Mouse (Mus musculus) intestine, postnatal 0 days (tissue): ENCODE measurements around the gene Ube2d3. TPM values are rescaled to one million over a fixed set of nuclear protein-coding genes. Genes with fewer than 3 reads are reported as not detected.

Experiments used
- ATAC-seq: fragments of 200-750 bp; cut with Nextera tagmentation; 2 replicates; pipeline ENCODE4 v1.8.0; 2017; ENCODE audit warnings: mild to moderate bottlenecking, moderate TSS enrichment, moderate library complexity
- H3K27ac ChIP-seq: fragments of 300-500 bp; sonication (generic); 2 replicates; pipeline ENCODE4 v1.5.1; 2014; ENCODE audit warnings: mild to moderate bottlenecking, low read depth, low read length, moderate library complexity
- H3K27me3 ChIP-seq: fragments of 300-500 bp; sonication (generic); replicated peaks from 2 replicates; pipeline ENCODE4 v1.6.1; 2014; ENCODE audit warnings: low read length, mixed read lengths; ENCODE audit not compliant: control insufficient read depth, insufficient read depth
- H3K36me3 ChIP-seq: fragments of 300-500 bp; sonication (generic); 2 replicates; pipeline ENCODE4 v1.6.1; 2014; ENCODE audit warnings: mild to moderate bottlenecking, moderate library complexity; ENCODE audit not compliant: control insufficient read depth, insufficient read depth
- H3K4me1 ChIP-seq: fragments of 300-500 bp; sonication (generic); replicated peaks from 2 replicates; pipeline ENCODE4 v1.6.1; 2014; ENCODE audit warnings: antibody characterized with exemption, low read length, mixed read lengths; ENCODE audit not compliant: control insufficient read depth, insufficient read depth
- H3K4me2 ChIP-seq: fragments of 300-500 bp; sonication (generic); replicated peaks from 2 replicates; pipeline ENCODE4 v1.6.1; 2014; ENCODE audit warnings: low read depth, mild to moderate bottlenecking, moderate library complexity
- H3K4me3 ChIP-seq: fragments of 300-500 bp; sonication (generic); 2 replicates; pipeline ENCODE4 v1.5.1; 2014; ENCODE audit warnings: low read depth, low read length
- H3K9ac ChIP-seq: fragments of 300-500 bp; sonication (generic); 2 replicates; pipeline ENCODE4 v1.6.1; 2014; ENCODE audit warnings: mild to moderate bottlenecking, low read depth, low read length
- H3K9me3 ChIP-seq: fragments of 300-500 bp; sonication (generic); 2 replicates; pipeline ENCODE4 v1.6.1; 2016; ENCODE audit warnings: mixed run types; ENCODE audit not compliant: control insufficient read depth
- CTCF ChIP-seq: sonication (generic); IDR thresholded peaks from 2 replicates; pipeline ENCODE4 v1.5.1; 2016; ENCODE audit warnings: low read depth, mild to moderate bottlenecking, control low read depth, antibody characterized with exemption, moderate library complexity
- WGBS: fragments of 180-500 bp; shearing (Covaris S2); extraction: QIAGEN DNeasy Blood & Tissue Kit; methylation state at CpG from one replicate; pipeline ENCODE4 v1.1.7; 2014; 5-methylcytosine and 5-hydroxymethylcytosine counted together
- polyA plus RNA-seq: library from polyadenylated mRNA; unstranded; fragments of >200 nt; fragmentation: Nextera tagmentation; extraction: Ambion mirVana; gene quantifications from 2 replicates; pipeline ENCODE4 v1.2.1, GENCODE M21; 2015

Ube2d3 gene
- polyA plus RNA-seq, 1 experiment from 2014 or later, result 404 TPM

DNA sequence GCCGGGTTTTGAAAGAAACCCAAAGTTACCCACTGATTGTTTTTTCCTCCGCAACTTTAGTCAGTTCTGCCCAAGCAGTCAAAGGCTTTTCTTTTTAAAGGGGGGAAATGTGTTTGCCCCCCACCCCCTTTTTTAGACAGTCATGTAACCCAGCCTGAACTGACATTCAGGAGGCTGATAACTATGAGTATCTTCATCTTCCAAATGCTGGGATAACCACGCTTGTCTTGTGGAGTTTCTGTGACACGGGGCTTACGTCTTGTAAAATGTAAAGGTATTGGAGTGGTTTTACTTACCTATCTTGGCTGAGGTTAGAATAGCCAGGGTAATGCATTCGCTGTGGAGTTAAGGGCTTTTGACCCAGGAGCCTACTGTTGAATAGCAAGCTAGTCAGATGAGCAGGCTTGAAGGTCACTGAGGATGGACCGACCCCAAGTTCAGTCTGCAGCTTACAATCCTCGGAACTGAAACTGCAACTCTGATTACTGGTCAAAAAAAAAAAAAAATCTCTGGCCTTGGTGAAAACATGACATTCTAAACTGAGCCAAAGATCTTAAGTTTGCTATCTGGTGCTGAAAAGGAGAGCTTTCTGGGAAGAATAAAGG, 14.2 kb upstream of the Ube2d3 start, which contains the start of gene Cisd2:
Gene Cisd2, minus strand, starts transcription at position 318 of the 605 bp plus-strand sequence.
- no peaks in the 10 kb centered on the region for H3K27me3 ChIP-seq
- ATAC-seq, result peak; percentile 19; the same call in 1 of the 2 replicates
- WGBS, result under 1% methylated on average over 8 of the region's 8 CpGs
- H3K4me2 ChIP-seq, result peak within 1 kb of the TSS; percentile 80
- H3K27ac ChIP-seq, result peak within 1 kb of the TSS; percentile 94
- H3K4me1 ChIP-seq, result no peaks in the 10 kb centered on the region
- TF ChIP-seq CTCF, result no peak
- H3K9ac ChIP-seq, result peak within 1 kb of the TSS; percentile 73
- H3K36me3 ChIP-seq, result 0 out of 2 replicates have a peak, but pooled peaks cover 3% of the 10 kb centered on the region
- H3K4me3 ChIP-seq, result peak within 1 kb of the TSS; percentile 86
- H3K9me3 ChIP-seq, result no peaks in the 10 kb centered on the region

DNA sequence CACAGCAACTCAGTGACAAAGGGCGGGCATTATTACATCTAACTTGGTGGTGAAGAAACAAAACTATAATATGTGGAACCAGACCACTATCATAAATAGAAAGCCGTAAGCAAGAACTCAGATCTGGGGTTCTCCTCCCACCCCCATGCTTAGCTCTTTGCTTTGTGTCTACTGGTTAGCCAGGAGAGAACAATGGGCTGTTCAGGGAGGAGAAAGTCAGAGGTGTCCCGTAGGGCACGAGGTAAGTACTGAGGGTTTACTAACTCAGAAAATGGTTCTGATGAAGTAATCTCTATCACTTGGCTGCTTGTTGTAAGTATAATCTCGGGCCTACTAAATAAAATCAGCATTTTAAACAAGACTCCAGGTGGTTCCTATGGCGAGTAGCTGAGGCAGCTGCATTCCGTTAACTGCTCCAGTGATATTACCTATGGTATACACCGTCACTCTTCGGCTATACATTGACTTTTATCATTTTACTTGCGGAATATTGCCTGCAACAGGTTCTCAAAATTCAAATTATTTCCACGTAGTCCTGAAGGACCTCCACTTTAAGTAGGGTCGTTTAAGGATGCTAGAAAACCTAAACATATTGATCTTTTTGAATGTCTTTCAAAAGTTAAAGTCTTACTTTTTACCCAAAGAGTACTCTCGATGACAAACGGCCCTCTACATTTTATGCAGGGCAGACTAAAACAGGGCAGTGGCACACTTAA, 890 bp upstream of the Ube2d3 start:
- H3K36me3 ChIP-seq, result no peaks in the 10 kb centered on the region
- peak overlapping the region; percentile 49 for H3K9ac ChIP-seq
- no peak for TF ChIP-seq CTCF
- H3K4me1 ChIP-seq, result no peaks in the 10 kb centered on the region
- peak overlapping the region; percentile 67 for H3K4me3 ChIP-seq
- peak overlapping the region; percentile 10 for H3K27ac ChIP-seq
- WGBS, result 40% methylated on average over 14 of the region's 14 CpGs
- ATAC-seq, result no peak
- H3K4me2 ChIP-seq, result peak overlapping the region; percentile 64
- no peaks in the 10 kb centered on the region for H3K27me3 ChIP-seq
- no peaks in the 10 kb centered on the region for H3K9me3 ChIP-seq

DNA sequence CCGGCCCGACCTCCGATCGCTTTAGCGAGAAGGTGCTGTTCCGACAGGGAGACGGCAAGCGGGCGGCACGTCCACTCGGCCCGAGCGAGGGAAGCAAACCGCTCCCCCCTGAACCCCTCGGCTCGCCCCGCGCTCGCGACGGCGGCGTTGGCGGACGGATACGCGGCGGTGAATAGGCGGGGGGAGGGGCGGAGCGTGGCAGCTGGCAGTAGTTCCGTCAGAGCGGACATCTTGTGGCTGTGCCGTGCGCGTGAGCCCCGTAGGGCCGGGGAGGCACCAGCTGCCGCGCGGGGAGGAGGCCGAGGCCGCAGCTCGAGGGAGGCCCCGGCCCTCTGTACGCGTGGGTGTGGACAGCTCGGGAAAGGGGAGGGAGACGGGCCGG, 573 bp downstream of the Ube2d3 start:
- under 1% methylated on average over 49 of the region's 50 CpGs for WGBS
- peak overlapping the region; percentile 66 for H3K4me2 ChIP-seq
- H3K4me1 ChIP-seq, result peaks cover 5% of the 10 kb centered on the region; the same call in 1 of the 2 replicates
- ATAC-seq, result peak; percentile 74
- H3K9ac ChIP-seq, result peak overlapping the region; percentile 96
- H3K36me3 ChIP-seq, result no peaks in the 10 kb centered on the region
- no peak for TF ChIP-seq CTCF
- H3K4me3 ChIP-seq, result peak overlapping the region; percentile 67
- no peaks in the 10 kb centered on the region for H3K9me3 ChIP-seq
- peak overlapping the region; percentile 100 for H3K27ac ChIP-seq
- H3K27me3 ChIP-seq, result no peaks in the 10 kb centered on the region

DNA sequence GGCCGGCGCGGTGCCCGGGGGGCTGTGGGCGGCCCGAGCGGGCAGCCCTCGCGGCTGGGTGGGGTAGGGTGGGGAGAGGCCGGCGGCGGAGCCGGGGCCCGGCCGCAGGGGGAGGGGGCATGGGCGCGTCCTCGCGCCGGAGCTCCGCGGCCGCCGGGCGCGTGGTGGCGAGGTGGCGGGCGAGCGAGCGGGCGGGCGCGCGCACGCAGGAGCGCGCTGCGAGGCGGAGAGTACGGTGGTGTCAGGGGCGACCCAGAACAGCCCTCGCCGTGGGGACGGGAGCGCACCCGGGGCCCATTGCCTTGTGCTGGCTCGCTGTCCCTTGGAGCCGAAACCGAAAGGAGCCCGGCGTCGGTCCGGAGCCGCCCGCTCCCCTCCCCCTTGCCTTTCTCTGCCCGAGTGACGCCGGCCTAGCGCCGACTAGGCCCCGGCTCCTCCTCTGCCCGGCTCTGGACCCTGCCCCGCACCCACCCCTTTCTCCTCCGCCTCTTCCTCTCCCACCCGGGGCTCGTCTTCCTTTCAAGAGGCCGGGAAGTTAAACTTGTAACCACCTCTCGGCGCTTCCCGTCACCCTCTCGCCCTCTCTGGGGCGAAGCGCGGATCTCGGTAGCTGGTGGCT, 1.1 kb downstream of the Ube2d3 start:
- under 1% methylated on average over 53 of the region's 76 CpGs for WGBS
- H3K4me2 ChIP-seq, result peak overlapping the region; percentile 66
- peak overlapping the region; percentile 96 for H3K9ac ChIP-seq
- no peaks in the 10 kb centered on the region for H3K27me3 ChIP-seq
- ATAC-seq, result peak; percentile 64
- TF ChIP-seq CTCF, result no peak
- H3K9me3 ChIP-seq, result no peaks in the 10 kb centered on the region
- H3K4me1 ChIP-seq, result peaks cover 5% of the 10 kb centered on the region; the same call in 1 of the 2 replicates
- H3K4me3 ChIP-seq, result peak overlapping the region; percentile 67
- peak overlapping the region; percentile 100 for H3K27ac ChIP-seq
- H3K36me3 ChIP-seq, result no peaks in the 10 kb centered on the region

DNA sequence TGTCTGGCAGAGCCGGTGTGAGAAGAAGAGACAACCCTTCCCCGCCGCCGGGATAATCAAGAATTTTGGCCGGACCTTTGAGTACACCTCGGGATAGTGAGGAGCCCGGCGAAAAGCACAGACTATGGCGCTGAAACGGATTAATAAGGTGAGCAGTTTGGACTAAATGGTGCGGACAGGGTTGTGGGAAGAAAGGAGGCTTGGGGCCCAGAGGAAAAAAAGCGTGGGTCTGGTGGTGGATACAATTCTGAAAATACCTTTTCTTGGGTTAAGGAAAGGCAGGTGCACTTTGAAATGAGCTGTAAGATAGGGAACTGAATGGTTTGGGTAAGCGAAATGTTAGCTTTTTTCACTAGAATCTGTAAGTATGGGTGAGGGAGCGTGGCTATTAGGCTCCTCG, 1.7 kb downstream of the Ube2d3 start:
- H3K9me3 ChIP-seq, result no peaks in the 10 kb centered on the region
- H3K4me2 ChIP-seq, result peak overlapping the region; percentile 66
- H3K27me3 ChIP-seq, result no peaks in the 10 kb centered on the region
- TF ChIP-seq CTCF, result no peak
- peaks cover 6% of the 10 kb centered on the region for H3K4me1 ChIP-seq
- no peak for ATAC-seq
- H3K9ac ChIP-seq, result peak overlapping the region; percentile 96
- peak overlapping the region; percentile 67 for H3K4me3 ChIP-seq
- H3K27ac ChIP-seq, result peak overlapping the region; percentile 100
- H3K36me3 ChIP-seq, result no peaks in the 10 kb centered on the region
- WGBS, result 2% methylated on average over 15 of the region's 15 CpGs

DNA sequence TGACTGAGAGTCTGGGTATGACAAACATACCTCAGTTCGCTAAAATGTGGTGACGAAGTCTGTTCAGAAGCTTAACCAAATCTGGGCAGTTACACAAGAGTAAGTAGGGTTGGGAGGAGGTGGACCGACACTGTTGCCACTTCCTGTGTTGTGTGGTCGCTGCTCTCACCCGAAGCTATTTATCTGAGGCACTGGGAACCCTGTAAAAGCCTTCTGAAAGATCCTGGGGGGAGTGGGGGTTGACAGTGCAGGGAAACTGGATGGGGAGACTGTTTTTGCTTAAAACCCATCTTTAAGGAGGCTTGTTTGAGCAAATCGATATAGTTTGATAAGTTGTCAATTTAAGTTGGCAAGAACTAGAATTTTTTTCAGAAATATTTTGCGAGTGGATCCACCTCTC, 2.3 kb downstream of the Ube2d3 start:
- Histone ChIP-seq H3K9ac (peak overlapping the region; percentile 96), H3K9me3 (no peaks in the 10 kb centered on the region), H3K4me1 (peaks cover 10% of the 10 kb centered on the region), H3K4me2 (peak overlapping the region; percentile 66), H3K4me3 (peak overlapping the region; percentile 67), H3K36me3 (no peaks in the 10 kb centered on the region), H3K27ac (peak overlapping the region; percentile 100), H3K27me3 (no peaks in the 10 kb centered on the region)
- ATAC-seq, result no peak
- 6% methylated on average over 7 of the region's 7 CpGs for WGBS
- TF ChIP-seq CTCF, result no peak
